Mouse (Mus musculus) intestine, postnatal 0 days (tissue): Measurements from ENCODE around the gene Gpatch1. TPM values are rescaled to one million over a fixed set of nuclear protein-coding genes. Genes with fewer than 3 reads are reported as not detected.
A peak's percentile ranks its signal among the peaks of the same experiment; 100 is the strongest.

Experiments used
- ATAC-seq: fragments of 200-750 bp; cut with Nextera tagmentation; 2 replicates; pipeline ENCODE4 v1.8.0; 2017; ENCODE audit warnings: mild to moderate bottlenecking, moderate TSS enrichment, moderate library complexity
- H3K27ac ChIP-seq: fragments of 300-500 bp; sonication (generic); 2 replicates; pipeline ENCODE4 v1.5.1; 2014; ENCODE audit warnings: mild to moderate bottlenecking, low read depth, low read length, moderate library complexity
- H3K27me3 ChIP-seq: fragments of 300-500 bp; sonication (generic); replicated peaks from 2 replicates; pipeline ENCODE4 v1.6.1; 2014; ENCODE audit warnings: low read length, mixed read lengths; ENCODE audit not compliant: control insufficient read depth, insufficient read depth
- H3K36me3 ChIP-seq: fragments of 300-500 bp; sonication (generic); 2 replicates; pipeline ENCODE4 v1.6.1; 2014; ENCODE audit warnings: mild to moderate bottlenecking, moderate library complexity; ENCODE audit not compliant: control insufficient read depth, insufficient read depth
- H3K4me1 ChIP-seq: fragments of 300-500 bp; sonication (generic); replicated peaks from 2 replicates; pipeline ENCODE4 v1.6.1; 2014; ENCODE audit warnings: antibody characterized with exemption, low read length, mixed read lengths; ENCODE audit not compliant: control insufficient read depth, insufficient read depth
- H3K4me2 ChIP-seq: fragments of 300-500 bp; sonication (generic); replicated peaks from 2 replicates; pipeline ENCODE4 v1.6.1; 2014; ENCODE audit warnings: low read depth, mild to moderate bottlenecking, moderate library complexity
- H3K4me3 ChIP-seq: fragments of 300-500 bp; sonication (generic); 2 replicates; pipeline ENCODE4 v1.5.1; 2014; ENCODE audit warnings: low read depth, low read length
- H3K9ac ChIP-seq: fragments of 300-500 bp; sonication (generic); 2 replicates; pipeline ENCODE4 v1.6.1; 2014; ENCODE audit warnings: mild to moderate bottlenecking, low read depth, low read length
- H3K9me3 ChIP-seq: fragments of 300-500 bp; sonication (generic); 2 replicates; pipeline ENCODE4 v1.6.1; 2016; ENCODE audit warnings: mixed run types; ENCODE audit not compliant: control insufficient read depth
- CTCF ChIP-seq: sonication (generic); IDR thresholded peaks from 2 replicates; pipeline ENCODE4 v1.5.1; 2016; ENCODE audit warnings: low read depth, mild to moderate bottlenecking, control low read depth, antibody characterized with exemption, moderate library complexity
- WGBS: fragments of 180-500 bp; shearing (Covaris S2); extraction: QIAGEN DNeasy Blood & Tissue Kit; methylation state at CpG from one replicate; pipeline ENCODE4 v1.1.7; 2014; 5-methylcytosine and 5-hydroxymethylcytosine counted together
- polyA plus RNA-seq: library from polyadenylated mRNA; unstranded; fragments of >200 nt; fragmentation: Nextera tagmentation; extraction: Ambion mirVana; gene quantifications from 2 replicates; pipeline ENCODE4 v1.2.1, GENCODE M21; 2015

Gpatch1 gene
- polyA plus RNA-seq = 8.6 and 9.1 TPM in 2 replicates

GRCm38 (mm10) chr7:35317729-35318609 lies at the start of gene Gpatch1:
Gene Gpatch1 (minus strand): TSS chr7:35318440.
- Histone ChIP-seq H3K4me2 (peak within 1 kb of the TSS; percentile 74), H3K27me3 (no peaks in the 10 kb centered on the region), H3K4me3 (peak within 1 kb of the TSS; percentile 94), H3K9ac (peak within 1 kb of the TSS; percentile 71), H3K36me3 (no peaks in the 10 kb centered on the region), H3K9me3 (no peaks in the 10 kb centered on the region), H3K4me1 (no peaks in the 10 kb centered on the region; the same call in 1 of the 2 replicates), H3K27ac (peak within 1 kb of the TSS; percentile 80)
- ATAC-seq = peak; percentile 65
- TF ChIP-seq CTCF = no peak
- 2% methylated on average over 39 of the region's 39 CpGs for WGBS

- Histone ChIP-seq H3K27ac (no peak overlapping the region), H3K9ac (no peak overlapping the region), H3K36me3 (peaks cover 40% of the 10 kb centered on the region), H3K27me3 (no peaks in the 10 kb centered on the region), H3K4me1 (no peaks in the 10 kb centered on the region), H3K4me3 (no peak overlapping the region), H3K9me3 (no peaks in the 10 kb centered on the region), H3K4me2 (no peak overlapping the region)
- ATAC-seq = no peak
- WGBS = 68% methylated on average over 12 of the region's 12 CpGs
- TF ChIP-seq CTCF = no peak
Measured at GRCm38 (mm10) chr7:35365161-35365910, 47.1 kb upstream of the Gpatch1 start.

- no peak overlapping the region for H3K9ac ChIP-seq
- H3K4me3 ChIP-seq = no peak overlapping the region
- peaks cover 36% of the 10 kb centered on the region; the same call in 1 of the 2 replicates for H3K36me3 ChIP-seq
- ATAC-seq = peak; percentile 61
- H3K9me3 ChIP-seq = no peaks in the 10 kb centered on the region
- no peak overlapping the region for H3K27ac ChIP-seq
- TF ChIP-seq CTCF = no peak
- WGBS = 48% methylated on average over 5 of the region's 5 CpGs
- H3K27me3 ChIP-seq = no peaks in the 10 kb centered on the region
- no peaks in the 10 kb centered on the region for H3K4me1 ChIP-seq
- H3K4me2 ChIP-seq = no peak overlapping the region
Measured at GRCm38 (mm10) chr7:35362868-35363267, 44.6 kb upstream of the Gpatch1 start.

GRCm38 (mm10) chr7:35362253-35362652 lies 44.0 kb upstream of the Gpatch1 start:
- TF ChIP-seq CTCF = no peak
- Histone ChIP-seq H3K4me2 (no peak overlapping the region), H3K9me3 (no peaks in the 10 kb centered on the region), H3K4me3 (no peak overlapping the region), H3K4me1 (no peaks in the 10 kb centered on the region), H3K36me3 (peaks cover 32% of the 10 kb centered on the region; the same call in 1 of the 2 replicates), H3K27me3 (no peaks in the 10 kb centered on the region), H3K9ac (no peak overlapping the region), H3K27ac (peak overlapping the region; percentile 57)
- no peak for ATAC-seq
- WGBS = 52% methylated on average over 5 of the region's 5 CpGs

- ATAC-seq = no peak
- WGBS = 78% methylated on average over 12 of the region's 12 CpGs
Measured at GRCm38 (mm10) chr7:35357621-35358020, 39.4 kb upstream of the Gpatch1 start.

More at GRCm38 (mm10) chr7:35357621-35358020, 39.4 kb upstream of the Gpatch1 start:
- TF ChIP-seq CTCF = no peak
- no peak overlapping the region for H3K9ac ChIP-seq
- H3K9me3 ChIP-seq = no peaks in the 10 kb centered on the region
- no peak overlapping the region for H3K4me2 ChIP-seq
- H3K4me3 ChIP-seq = no peak overlapping the region
- H3K27me3 ChIP-seq = no peaks in the 10 kb centered on the region
- H3K4me1 ChIP-seq = 0 out of 2 replicates have a peak, but pooled peaks cover 6% of the 10 kb centered on the region
- H3K36me3 ChIP-seq = peaks cover 26% of the 10 kb centered on the region; the same call in 1 of the 2 replicates
- no peak overlapping the region for H3K27ac ChIP-seq
